Mouse (Mus musculus) gastrocnemius, adult 18-20 months (tissue): ENCODE results near the gene Tomm34. TPM values are rescaled to one million over a fixed set of nuclear protein-coding genes. Genes with fewer than 3 reads are reported as not detected.
"Not testable (repeated sequence)": the region's sequence is repeated elsewhere in the genome, so short reads cannot be mapped to it uniquely, and the experiment has no call there.

Experiments used
- DNase-seq: peaks from one replicate; pipeline ENCODE4 v3.0.0; 2021; ENCODE audit warnings: low spot score
- total RNA-seq, 2 experiments: library from RNA; stranded (reverse); gene quantifications; 2 replicates each; pipeline ENCODE4 v1.2.3; 2021

Tomm34 gene
- total RNA-seq, 2 experiments from 2014 or later = 15.8 to 16.3 TPM

GRCm38 (mm10) chr2:164077875-164078274 is 6.9 kb upstream of the Tomm34 start:
- DNase-seq = no peak

- no peak for DNase-seq
Measured at GRCm38 (mm10) chr2:164076874-164077425, 6.0 kb upstream of the Tomm34 start.

DNA sequence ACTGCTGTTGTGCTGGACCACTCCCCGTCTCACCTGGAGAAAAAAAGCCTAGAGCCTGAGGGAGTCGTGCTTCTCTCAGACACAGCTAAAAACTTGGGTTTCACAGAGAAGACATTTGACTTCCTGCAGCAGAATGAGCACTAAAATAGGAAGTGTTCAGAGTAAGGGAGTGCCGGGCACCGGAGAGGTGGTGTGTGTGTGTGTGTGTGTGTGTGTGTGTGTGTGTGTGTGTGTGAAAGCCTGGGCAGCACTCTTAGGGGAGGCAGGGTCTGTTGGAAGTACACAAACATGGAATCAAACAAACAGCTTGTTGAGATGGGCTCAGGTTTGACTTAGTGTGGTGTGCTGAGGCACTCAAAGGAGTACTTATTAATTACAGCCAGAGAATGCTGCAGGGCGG is 4.1 kb upstream of the Tomm34 start:
- no peak for DNase-seq

DNA sequence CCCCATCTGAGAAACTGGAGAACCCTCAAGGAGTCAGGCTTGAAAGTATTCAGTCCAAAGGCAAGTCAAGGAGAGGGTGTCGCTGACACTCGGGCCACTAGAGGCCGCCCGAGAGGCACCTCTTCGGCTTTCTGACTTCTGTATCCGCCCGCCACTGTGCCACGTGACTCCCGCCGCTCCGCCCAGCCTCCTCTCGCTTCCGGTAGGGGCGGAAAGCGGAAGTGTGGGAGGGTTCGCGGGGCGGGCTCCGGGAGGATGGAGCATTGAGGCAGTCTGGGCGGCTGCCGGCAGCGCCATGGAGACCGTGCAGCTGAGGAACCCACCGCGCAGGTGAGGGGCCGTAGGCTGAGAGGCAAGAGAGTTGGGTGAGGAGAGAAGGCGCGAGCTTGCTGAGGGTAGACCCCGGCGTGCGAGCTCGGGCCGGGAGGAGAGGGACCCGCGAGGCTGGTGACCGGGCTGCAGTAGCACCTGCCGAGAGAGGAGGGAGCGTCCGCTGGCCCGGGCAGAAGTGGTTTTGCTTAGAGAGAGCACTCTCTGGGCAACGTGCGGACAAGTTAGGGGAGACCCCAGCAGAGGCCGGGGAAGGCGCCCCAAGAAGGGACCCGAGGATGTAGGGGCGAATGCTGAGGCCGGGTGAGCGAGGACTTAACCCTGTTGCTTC is 3.1 kb upstream of the Tomm34 start:
- DNase-seq = peak; percentile 98

DNA sequence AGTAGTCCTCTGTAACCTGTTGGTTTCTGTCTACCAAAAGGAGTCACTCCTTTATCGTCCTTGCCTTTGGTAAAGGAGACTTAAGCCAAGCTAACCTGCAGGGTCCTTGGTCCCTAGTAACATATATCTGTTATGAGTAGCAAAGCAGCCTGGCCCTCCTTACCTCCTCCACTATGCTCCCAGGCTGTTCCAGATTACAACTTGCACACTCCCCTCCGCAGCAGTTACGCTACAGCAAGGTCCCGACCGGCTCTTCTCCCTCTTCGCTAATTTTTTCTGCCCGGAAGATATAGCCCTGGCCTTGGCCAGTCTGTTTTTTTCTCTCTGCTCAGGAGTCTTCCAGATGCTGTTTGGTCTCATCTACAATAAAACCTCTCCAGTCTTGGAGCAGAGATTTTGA is 2.2 kb upstream of the Tomm34 start:
- no peak for DNase-seq

- no peak for DNase-seq
Measured at GRCm38 (mm10) chr2:164072109-164072508, 1.1 kb upstream of the Tomm34 start.

- not testable (repeated sequence) for DNase-seq
Measured at GRCm38 (mm10) chr2:164071437-164071820, 460 bp upstream of the Tomm34 start.

GRCm38 (mm10) chr2:164070142-164070764 is 716 bp downstream of the Tomm34 start, which contains the start of gene Stk4:
TSS of gene Stk4 (plus strand) at chr2:164070322.
- no peak for DNase-seq

GRCm38 (mm10) chr2:164059634-164060235 is 11.2 kb downstream of the Tomm34 start:
- DNase-seq = no peak

GRCm38 (mm10) chr2:164054671-164055070 is 16.3 kb downstream of the Tomm34 start:
- DNase-seq = no peak

DNA sequence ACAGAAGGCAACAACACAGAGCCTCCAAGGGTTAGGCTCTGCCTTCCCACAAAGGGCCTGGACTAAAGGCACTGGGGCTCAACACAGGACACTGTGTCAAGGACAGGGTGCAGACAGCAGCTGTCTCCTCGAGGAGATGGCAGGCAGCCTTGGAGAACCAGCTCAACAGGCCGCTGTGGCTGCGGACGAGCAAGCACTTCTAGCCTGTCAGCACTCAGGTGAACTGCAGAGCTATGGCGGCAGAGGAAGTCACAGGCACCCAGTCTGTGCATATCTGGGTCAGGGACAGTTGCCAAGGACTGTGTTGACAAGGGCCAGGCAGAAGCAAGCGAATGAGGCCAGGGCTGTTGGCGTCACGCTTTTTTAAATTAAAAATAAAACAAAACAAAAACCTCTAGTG is 17.2 kb downstream of the Tomm34 start:
- peak; percentile 56 for DNase-seq

GRCm38 (mm10) chr2:164047197-164047690 is 23.7 kb downstream of the Tomm34 start:
- no peak for DNase-seq

DNA sequence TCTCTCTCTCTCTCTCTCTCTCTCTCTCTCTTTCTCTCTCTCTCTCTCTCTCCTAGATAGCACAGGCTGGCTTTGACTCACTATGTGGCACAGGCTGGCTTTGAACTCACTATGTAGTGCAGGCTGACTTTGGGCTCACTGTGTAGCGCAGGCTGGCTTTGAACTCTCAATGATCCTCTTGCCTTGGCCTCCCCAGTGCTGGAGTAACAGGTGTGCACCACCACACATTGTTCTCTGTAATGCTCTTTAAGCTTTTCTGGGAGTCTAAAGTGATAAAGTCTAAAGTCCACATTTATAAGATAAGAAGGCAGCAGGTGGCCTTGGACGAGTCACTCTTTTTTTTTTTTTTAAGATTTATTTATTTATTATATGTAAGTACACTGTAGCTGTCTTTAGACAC is 29.4 kb downstream of the Tomm34 start:
- DNase-seq = no peak

DNA sequence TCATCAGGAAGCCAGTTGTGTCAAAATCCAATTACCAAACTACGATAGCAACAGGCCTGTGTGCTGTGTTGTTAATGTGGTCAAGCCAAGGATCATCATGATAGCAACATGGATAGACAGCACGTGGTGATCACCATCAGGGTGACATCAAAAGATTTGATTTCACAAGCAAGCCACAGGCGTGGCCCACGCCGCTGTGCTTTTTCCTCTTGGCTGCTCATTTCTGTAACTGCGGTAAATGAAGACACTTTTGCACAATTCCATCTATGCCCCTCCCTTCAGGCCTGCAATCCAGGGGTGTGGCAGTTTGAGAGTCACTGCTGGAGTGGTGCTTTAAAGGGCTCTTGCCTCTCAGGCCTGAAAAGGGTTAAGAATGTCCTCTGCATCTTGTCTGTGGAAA is 30.0 kb downstream of the Tomm34 start:
- DNase-seq = no peak

DNA sequence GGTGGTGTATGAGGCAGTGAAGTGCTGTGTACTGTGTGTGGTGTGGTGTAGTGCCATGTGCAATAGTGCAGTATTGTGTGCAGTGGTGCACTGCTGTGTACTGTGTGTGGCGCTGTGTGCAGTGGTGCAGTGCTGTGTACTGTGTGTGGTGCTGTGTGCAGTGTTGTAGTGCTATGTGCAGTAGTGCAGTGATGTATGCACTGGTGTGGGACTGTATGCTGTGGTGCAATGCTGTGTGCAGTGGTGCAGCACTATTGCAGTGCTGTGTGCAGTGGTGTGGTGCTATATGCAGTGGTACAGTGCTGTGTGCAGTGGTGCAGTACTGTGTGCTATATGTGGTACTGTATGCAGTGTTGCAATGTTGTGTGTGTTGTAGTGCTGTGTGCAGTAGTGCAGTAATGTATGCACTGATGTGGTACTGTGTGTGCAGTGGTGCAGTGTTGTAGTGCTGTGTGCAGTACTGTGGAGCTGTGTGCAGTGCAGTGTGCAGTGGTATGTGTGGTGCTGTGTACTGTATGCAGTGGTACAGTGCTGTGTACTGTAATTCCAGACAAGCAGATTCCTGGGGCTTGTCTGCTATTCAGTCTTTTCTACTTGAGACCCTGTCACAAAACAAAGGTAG is 32.5 kb downstream of the Tomm34 start:
- no peak for DNase-seq

GRCm38 (mm10) chr2:164036520-164037019 is 34.4 kb downstream of the Tomm34 start:
- DNase-seq = no peak

DNA sequence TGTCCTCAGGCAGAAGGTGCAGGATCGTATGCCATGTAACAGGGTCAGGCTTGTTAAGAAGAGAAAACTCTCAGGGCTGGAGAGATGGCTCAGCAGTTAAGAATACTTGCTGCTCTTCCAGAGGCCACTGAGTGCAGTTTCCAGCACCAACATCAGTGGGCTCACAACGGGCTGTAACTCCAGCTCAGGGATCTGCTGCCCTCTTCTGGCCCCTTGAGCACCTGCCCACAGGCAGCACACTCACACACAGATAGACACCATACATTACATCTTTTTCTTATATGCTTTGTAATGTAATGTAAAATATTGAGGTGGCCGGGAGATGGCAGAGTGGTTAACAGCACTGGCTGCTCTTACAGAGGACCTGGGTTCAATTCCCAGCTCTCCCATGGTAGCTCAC is 38.0 kb downstream of the Tomm34 start:
- DNase-seq = no peak

DNA sequence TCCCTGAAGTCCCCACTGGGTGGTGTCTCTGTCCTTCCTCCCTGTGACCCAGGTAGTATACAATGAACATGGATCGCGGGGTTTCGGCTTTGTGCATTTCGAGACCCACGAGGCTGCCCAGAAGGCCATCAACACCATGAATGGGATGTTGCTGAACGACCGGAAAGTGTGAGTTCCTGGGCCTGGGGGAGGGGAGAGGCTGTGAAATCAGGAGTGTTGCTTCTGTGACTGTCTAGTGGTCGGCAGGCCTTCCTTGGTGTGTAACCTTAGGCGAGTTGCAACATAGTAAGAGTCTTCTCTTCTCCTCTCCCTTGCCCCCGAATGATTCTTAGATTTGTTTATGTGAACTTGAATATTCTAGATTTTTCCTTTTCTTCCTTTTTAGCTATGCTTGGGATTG is 39.8 kb downstream of the Tomm34 start:
- DNase-seq = no peak

GRCm38 (mm10) chr2:164025150-164025549 is 45.8 kb downstream of the Tomm34 start, which contains the start of gene Pabpc1l:
TSS of gene Pabpc1l (plus strand) at chr2:164025450.
- no peak for DNase-seq

GRCm38 (mm10) chr2:164022104-164022503 is 48.9 kb downstream of the Tomm34 start:
- DNase-seq = no peak

DNA sequence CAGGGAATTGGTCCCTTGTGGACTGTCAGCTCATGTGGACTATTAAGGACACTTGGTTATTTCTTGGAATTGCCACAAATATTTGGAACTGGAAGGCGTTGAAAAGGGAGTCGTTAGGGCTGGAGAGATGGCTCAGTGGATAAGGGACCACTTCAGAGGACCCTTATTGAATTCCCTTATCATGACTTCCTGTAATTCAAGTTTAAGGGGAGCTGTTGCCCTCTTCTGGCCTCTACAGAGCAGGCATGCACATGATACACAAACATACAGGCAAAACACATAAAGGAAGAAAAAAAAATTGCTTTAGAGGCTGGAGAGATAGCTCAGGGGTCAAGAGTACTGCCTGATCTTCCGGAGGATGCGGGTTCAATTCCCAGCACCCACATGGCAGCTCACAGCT is 51.0 kb downstream of the Tomm34 start:
- no peak for DNase-seq

GRCm38 (mm10) chr2:164018910-164019309 is 52.1 kb downstream of the Tomm34 start:
- DNase-seq = no peak
